In genomic region chr14:56375731-56376130, GRCm38 (mm10) we compare ENCODE assay signal across 9 mouse cellular contexts. TPM values are rescaled to one million over a fixed set of nuclear protein-coding genes. Genes with fewer than 3 reads are reported as not detected.
DNase-seq lines count a peak whose midpoint lies in the region; ATAC-seq and TF ChIP-seq lines count a peak whose summit lies in the region.
"Had no signal": no experiment of that assay in that cellular context is flagged by ENCODE, and none has a peak within 500 bp of the region (broad histone marks: within the 10 kb centered on the region; RNA-seq: fewer than 3 reads in every experiment).

No protein-coding gene starts in this region.

- no peak for TF ChIP-seq POLR2A in brain, embryonic 14.5 days (IDR thresholded peaks at IDR 0.05; ENCODE audit: borderline replicate concordance, extremely low read depth, insufficient read depth, insufficient read length, poor library complexity, severe bottlenecking)

- DNase-seq in ES-CJ7 (ENCODE audit: low read depth, low spot score): peak; percentile 85
- peak; percentile 92 for DNase-seq in brain, embryonic 14.5 days (ENCODE audit: low read depth)
- DNase-seq in fibroblast of lung, adult 2 months (ENCODE audit: low read depth): peak; percentile 37
- peak; percentile 86 for DNase-seq in heart, postnatal 4 days
- peak; percentile 86 to 87 for DNase-seq in layer of hippocampus, postnatal 10 days (ENCODE audit: low spot score in 2 of 2)
- DNase-seq in right cerebral cortex, postnatal 14 days: peak; percentile 85
- peak; percentile 74 for DNase-seq in urinary bladder, postnatal 25 days (ENCODE audit: low spot score)

- ATAC-seq in megakaryocyte, adult 5-6 weeks (ENCODE audit: poor library complexity, severe bottlenecking): peak; percentile 72

- TF ChIP-seq CTCF in brain, embryonic 14.5 days (IDR thresholded peaks at IDR 0.05; ENCODE audit: borderline replicate concordance, extremely low read depth, insufficient read depth, insufficient read length): peak; percentile 87

RNA-seq across cellular contexts. Expression of gene Atp12a, which starts 10.9 kb away (rescaled TPM):
- polyA plus RNA-seq in brain, embryonic 14.5 days (2012; rRNA removed): 0.14 and 0.18 TPM in 2 replicates
- total RNA-seq in heart, postnatal 4 days (2021): not detected
- total RNA-seq in layer of hippocampus, postnatal 10 days (2021): under 1 TPM; 0.09 to 0.11 TPM
- total RNA-seq in megakaryocyte, adult 5-6 weeks (2015): not detected in 2 replicates
- not detected in 2 replicates for total RNA-seq in megakaryocyte, adult 5-6 weeks (2017)
- polyA plus RNA-seq: macrophage had no signal

RNA-seq across cellular contexts. Expression of gene Rnf17, which starts 26.6 kb away (rescaled TPM):
- polyA plus RNA-seq in brain, embryonic 14.5 days (2012; rRNA removed): 0.41 and 0.48 TPM in 2 replicates
- total RNA-seq in heart, postnatal 4 days (2021): 1 to 10 TPM; 1.6 TPM
- total RNA-seq in layer of hippocampus, postnatal 10 days (2021): 1 to 10 TPM in 1 of 2 experiments, under 1 TPM in 1; 0.85 to 1.0 TPM
- 0.65 and 1.1 TPM in 2 replicates for total RNA-seq in megakaryocyte, adult 5-6 weeks (2015)
- 0.65 and 1.5 TPM in 2 replicates for total RNA-seq in megakaryocyte, adult 5-6 weeks (2017)

Comparison
In these comparisons a context has a peak if more than half of its experiments do, and no peak if none do; other contexts are left out.
1. Peak in every context shown above with its lines: DNase-seq and ATAC-seq.
2. DNase-seq: peak in every context shown above with its lines; median percentile 92 in brain, embryonic 14.5 days; 86 in layer of hippocampus, postnatal 10 days; 86 in heart, postnatal 4 days; 85 in ES-CJ7; 85 in right cerebral cortex, postnatal 14 days; 74 in urinary bladder, postnatal 25 days; 37 in fibroblast of lung, adult 2 months.